Mouse (Mus musculus) midbrain, postnatal 0 days (tissue): ENCODE measurements at regions not wholly inside any gene's neighbourhood (a gene's known extent, or its start where the extent isn't known, plus 50 kb on each side); places are given as distances from the start of the nearest gene placed in this dataset.

ENCODE experiments used
- ATAC-seq: fragments of 200-750 bp; cut with Nextera tagmentation; 2 replicates; pipeline ENCODE4 v1.8.0; 2017; ENCODE audit warnings: moderate number of reproducible peaks, mild to moderate bottlenecking, moderate TSS enrichment, moderate library complexity; ENCODE audit not compliant: low FRiP score
- DNase-seq: peaks from one replicate; pipeline ENCODE4 v3.0.0-alpha.2; 2015; ENCODE audit warnings: low spot score
- H3K27ac ChIP-seq: fragments of 300-500 bp; sonication (generic); 2 replicates; pipeline ENCODE4 v1.5.1; 2014; ENCODE audit warnings: low read depth, mild to moderate bottlenecking, low read length, mixed read lengths
- H3K27me3 ChIP-seq: fragments of 300-500 bp; sonication (generic); 2 replicates; pipeline ENCODE4 v1.6.1; 2014; ENCODE audit warnings: low read length, control low read depth, mixed read lengths; ENCODE audit not compliant: insufficient read depth
- H3K36me3 ChIP-seq: fragments of 300-500 bp; sonication (generic); 2 replicates; pipeline ENCODE4 v1.6.1; 2014; ENCODE audit warnings: low read length, control low read depth, mixed read lengths; ENCODE audit not compliant: insufficient read depth
- H3K4me1 ChIP-seq: fragments of 300-500 bp; sonication (generic); 2 replicates; pipeline ENCODE4 v1.6.1; 2014; ENCODE audit warnings: mild to moderate bottlenecking, control low read depth, antibody characterized with exemption, low read length, mixed read lengths; ENCODE audit not compliant: insufficient read depth
- H3K4me2 ChIP-seq: fragments of 300-500 bp; sonication (generic); 2 replicates; pipeline ENCODE4 v1.6.1; 2014; ENCODE audit warnings: low read depth, mild to moderate bottlenecking, low read length, mixed read lengths; ENCODE audit not compliant: poor library complexity, severe bottlenecking
- H3K4me3 ChIP-seq: fragments of 300-500 bp; sonication (generic); 2 replicates; pipeline ENCODE4 v1.5.1; 2014; ENCODE audit warnings: low read depth, mild to moderate bottlenecking, low read length, moderate library complexity
- H3K9ac ChIP-seq: fragments of 300-500 bp; sonication (generic); replicated peaks from 2 replicates; pipeline ENCODE4 v1.6.1; 2014; ENCODE audit warnings: mild to moderate bottlenecking, low read length, moderate library complexity, mixed read lengths; ENCODE audit not compliant: poor library complexity, severe bottlenecking
- H3K9me3 ChIP-seq: fragments of 300-500 bp; sonication (generic); 2 replicates; pipeline ENCODE4 v1.6.1; 2016; ENCODE audit warnings: low read length, control low read depth
- CTCF ChIP-seq: IDR thresholded peaks from 2 replicates; pipeline ENCODE4 v1.5.1; 2016; ENCODE audit warnings: antibody characterized with exemption, mild to moderate bottlenecking
- WGBS: fragments of 180-500 bp; shearing (Covaris S2); extraction: QIAGEN DNeasy Blood & Tissue Kit; methylation state at CpG from one replicate; pipeline ENCODE4 v1.1.7; 2014; 5-methylcytosine and 5-hydroxymethylcytosine counted together

- ATAC-seq (no peak), DNase-seq (no peak)
- WGBS = 88% methylated on average over 2 of the region's 2 CpGs
- no peaks in the 10 kb centered on the region for H3K36me3 ChIP-seq
- H3K9ac ChIP-seq = no peak overlapping the region
- no peaks in the 10 kb centered on the region for H3K9me3 ChIP-seq
- H3K4me1 ChIP-seq = no peaks in the 10 kb centered on the region
- H3K4me2 ChIP-seq = no peak overlapping the region
- no peak overlapping the region for H3K27ac ChIP-seq
- H3K4me3 ChIP-seq = no peak overlapping the region
- TF ChIP-seq CTCF = no peak
- H3K27me3 ChIP-seq = no peaks in the 10 kb centered on the region
Observed at GRCm38 (mm10) chr14:74169131-74169875, 471.3 kb upstream of the Htr2a start.

GRCm38 (mm10) chr14:74180066-74180465 lies 460.6 kb upstream of the Htr2a start:
- H3K36me3 ChIP-seq = no peaks in the 10 kb centered on the region
- 82% methylated on average over 2 of the region's 2 CpGs for WGBS
- H3K27ac ChIP-seq = no peak overlapping the region
- H3K4me2 ChIP-seq = no peak overlapping the region
- no peak for TF ChIP-seq CTCF
- no peak overlapping the region for H3K4me3 ChIP-seq
- H3K4me1 ChIP-seq = no peaks in the 10 kb centered on the region
- H3K9ac ChIP-seq = no peak overlapping the region
- no peaks in the 10 kb centered on the region for H3K9me3 ChIP-seq
- H3K27me3 ChIP-seq = no peaks in the 10 kb centered on the region
- no peak for DNase-seq
- no peak for ATAC-seq

GRCm38 (mm10) chr14:74182996-74183395 lies 457.6 kb upstream of the Htr2a start:
- Histone ChIP-seq H3K36me3 (no peaks in the 10 kb centered on the region), H3K9me3 (no peaks in the 10 kb centered on the region), H3K9ac (no peak overlapping the region), H3K4me1 (no peaks in the 10 kb centered on the region), H3K4me2 (no peak overlapping the region), H3K27ac (no peak overlapping the region), H3K27me3 (no peaks in the 10 kb centered on the region), H3K4me3 (no peak overlapping the region)
- no peak for DNase-seq
- WGBS = 84% methylated on average over 4 of the region's 4 CpGs
- TF ChIP-seq CTCF = no peak
- no peak for ATAC-seq

- Histone ChIP-seq H3K27me3 (no peaks in the 10 kb centered on the region), H3K4me2 (no peak overlapping the region), H3K36me3 (no peaks in the 10 kb centered on the region), H3K4me3 (no peak overlapping the region), H3K4me1 (no peaks in the 10 kb centered on the region), H3K27ac (no peak overlapping the region), H3K9me3 (no peaks in the 10 kb centered on the region), H3K9ac (no peak overlapping the region)
- DNase-seq (no peak), ATAC-seq (no peak)
- TF ChIP-seq CTCF = no peak
- WGBS = 91% methylated on average over 2 of the region's 2 CpGs
Observed at GRCm38 (mm10) chr14:74201710-74202109, 438.9 kb upstream of the Htr2a start.

GRCm38 (mm10) chr14:74205011-74205410 lies 435.6 kb upstream of the Htr2a start:
- Histone ChIP-seq H3K4me1 (no peaks in the 10 kb centered on the region), H3K27ac (no peak overlapping the region), H3K4me2 (no peak overlapping the region), H3K9me3 (no peaks in the 10 kb centered on the region), H3K9ac (no peak overlapping the region), H3K4me3 (no peak overlapping the region), H3K27me3 (no peaks in the 10 kb centered on the region), H3K36me3 (no peaks in the 10 kb centered on the region)
- ATAC-seq (no peak), DNase-seq (no peak)
- TF ChIP-seq CTCF = no peak
- WGBS = 88% methylated on average over 1 of the region's 1 CpGs

- DNase-seq = no peak
- Histone ChIP-seq H3K4me1 (no peaks in the 10 kb centered on the region), H3K27me3 (no peaks in the 10 kb centered on the region), H3K9me3 (no peaks in the 10 kb centered on the region), H3K27ac (no peak overlapping the region), H3K4me3 (no peak overlapping the region), H3K9ac (no peak overlapping the region), H3K36me3 (no peaks in the 10 kb centered on the region), H3K4me2 (no peak overlapping the region)
- 80% methylated on average over 2 of the region's 2 CpGs for WGBS
- ATAC-seq = no peak
- TF ChIP-seq CTCF = no peak
Observed at GRCm38 (mm10) chr14:74217914-74218446, 422.7 kb upstream of the Htr2a start.
